Mouse (Mus musculus): ENCODE measurements around the gene Zfp618. TPM values are rescaled to one million over a fixed set of nuclear protein-coding genes. Genes with fewer than 3 reads are reported as not detected.

Gene Zfp618
- polyA plus RNA-seq, 1 experiment = 12.3 TPM

GRCm38 (mm10) chr4:63037555-63037954 is 72.2 kb downstream of the Zfp618 start:
- Histone ChIP-seq H3K27ac (ENCODE audit: insufficient read depth, low read length) (no peak overlapping the region), H3K4me1 (ENCODE audit: control insufficient read depth, insufficient read depth, low read length) (no peaks in the 10 kb centered on the region), H3K4me3 (ENCODE audit: insufficient read depth, low read length) (no peak overlapping the region)
- TF ChIP-seq POLR2A (IDR thresholded peaks at IDR 0.05; ENCODE audit: low read depth, low read length) = no peak
- TF ChIP-seq CTCF (IDR thresholded peaks at IDR 0.05; ENCODE audit: borderline replicate concordance, insufficient read depth, low read length) = no peak

- no peak for TF ChIP-seq CTCF (IDR thresholded peaks at IDR 0.05; ENCODE audit: borderline replicate concordance, insufficient read depth, low read length)
- TF ChIP-seq POLR2A (IDR thresholded peaks at IDR 0.05; ENCODE audit: low read depth, low read length) = no peak
- no peaks in the 10 kb centered on the region for H3K4me1 ChIP-seq (ENCODE audit: control insufficient read depth, insufficient read depth, low read length)
- no peak overlapping the region for H3K27ac ChIP-seq (ENCODE audit: insufficient read depth, low read length)
- H3K4me3 ChIP-seq (ENCODE audit: insufficient read depth, low read length) = no peak overlapping the region
Observed at GRCm38 (mm10) chr4:63038265-63038664, 72.9 kb downstream of the Zfp618 start.

GRCm38 (mm10) chr4:63038937-63039336 is 73.6 kb downstream of the Zfp618 start:
- TF ChIP-seq POLR2A (IDR thresholded peaks at IDR 0.05; ENCODE audit: low read depth, low read length) (no peak), CTCF (IDR thresholded peaks at IDR 0.05; ENCODE audit: borderline replicate concordance, insufficient read depth, low read length) (no peak)
- Histone ChIP-seq H3K4me1 (ENCODE audit: control insufficient read depth, insufficient read depth, low read length) (no peaks in the 10 kb centered on the region), H3K4me3 (ENCODE audit: insufficient read depth, low read length) (no peak overlapping the region), H3K27ac (ENCODE audit: insufficient read depth, low read length) (no peak overlapping the region)

GRCm38 (mm10) chr4:63048606-63049005 is 83.2 kb downstream of the Zfp618 start:
- TF ChIP-seq POLR2A (IDR thresholded peaks at IDR 0.05; ENCODE audit: low read depth, low read length) = no peak
- no peak for TF ChIP-seq CTCF (IDR thresholded peaks at IDR 0.05; ENCODE audit: borderline replicate concordance, insufficient read depth, low read length)
- Histone ChIP-seq H3K4me3 (ENCODE audit: insufficient read depth, low read length) (no peak overlapping the region), H3K4me1 (ENCODE audit: control insufficient read depth, insufficient read depth, low read length) (peaks cover 8% of the 10 kb centered on the region; the same call in 1 of the 2 replicates), H3K27ac (ENCODE audit: insufficient read depth, low read length) (peak overlapping the region; percentile 88)

GRCm38 (mm10) chr4:63049596-63050318 is 84.4 kb downstream of the Zfp618 start:
- H3K4me1 ChIP-seq (ENCODE audit: control insufficient read depth, insufficient read depth, low read length) = peaks cover 9% of the 10 kb centered on the region; the same call in 1 of the 2 replicates

GRCm38 (mm10) chr4:63050319-63050676 is 84.9 kb downstream of the Zfp618 start:
- peak overlapping the region; percentile 88 for H3K27ac ChIP-seq (ENCODE audit: insufficient read depth, low read length)
- no peak overlapping the region for H3K4me3 ChIP-seq (ENCODE audit: insufficient read depth, low read length)
- H3K4me1 ChIP-seq (ENCODE audit: control insufficient read depth, insufficient read depth, low read length) = peaks cover 14% of the 10 kb centered on the region; the same call in 1 of the 2 replicates
- TF ChIP-seq CTCF (IDR thresholded peaks at IDR 0.05; ENCODE audit: borderline replicate concordance, insufficient read depth, low read length) (no peak), POLR2A (IDR thresholded peaks at IDR 0.05; ENCODE audit: low read depth, low read length) (no peak)

More at GRCm38 (mm10) chr4:63049596-63050318, 84.4 kb downstream of the Zfp618 start:
- H3K4me3 ChIP-seq (ENCODE audit: insufficient read depth, low read length) = no peak overlapping the region
- peak overlapping the region; percentile 88 for H3K27ac ChIP-seq (ENCODE audit: insufficient read depth, low read length)
- TF ChIP-seq POLR2A (IDR thresholded peaks at IDR 0.05; ENCODE audit: low read depth, low read length) (no peak), CTCF (IDR thresholded peaks at IDR 0.05; ENCODE audit: borderline replicate concordance, insufficient read depth, low read length) (no peak)

- Histone ChIP-seq H3K27ac (ENCODE audit: insufficient read depth, low read length) (0 out of 2 replicates have a peak overlapping the region, but pooled peaks have one; percentile 29), H3K4me1 (ENCODE audit: control insufficient read depth, insufficient read depth, low read length) (peaks cover 14% of the 10 kb centered on the region; the same call in 1 of the 2 replicates), H3K4me3 (ENCODE audit: insufficient read depth, low read length) (no peak overlapping the region)
- TF ChIP-seq CTCF (IDR thresholded peaks at IDR 0.05; ENCODE audit: borderline replicate concordance, insufficient read depth, low read length) = no peak
- no peak for TF ChIP-seq POLR2A (IDR thresholded peaks at IDR 0.05; ENCODE audit: low read depth, low read length)
Observed at GRCm38 (mm10) chr4:63050949-63051348, 85.6 kb downstream of the Zfp618 start.

- peak overlapping the region; percentile 50 for H3K27ac ChIP-seq (ENCODE audit: insufficient read depth, low read length)
- no peak overlapping the region for H3K4me3 ChIP-seq (ENCODE audit: insufficient read depth, low read length)
- peaks cover 21% of the 10 kb centered on the region; the same call in 1 of the 2 replicates for H3K4me1 ChIP-seq (ENCODE audit: control insufficient read depth, insufficient read depth, low read length)
- TF ChIP-seq POLR2A (IDR thresholded peaks at IDR 0.05; ENCODE audit: low read depth, low read length) (no peak), CTCF (IDR thresholded peaks at IDR 0.05; ENCODE audit: borderline replicate concordance, insufficient read depth, low read length) (no peak)
Observed at GRCm38 (mm10) chr4:63051940-63052661, 86.7 kb downstream of the Zfp618 start.

GRCm38 (mm10) chr4:63052662-63053033 is 87.3 kb downstream of the Zfp618 start:
- Histone ChIP-seq H3K4me1 (ENCODE audit: control insufficient read depth, insufficient read depth, low read length) (peaks cover 21% of the 10 kb centered on the region; the same call in 1 of the 2 replicates), H3K4me3 (ENCODE audit: insufficient read depth, low read length) (no peak overlapping the region), H3K27ac (ENCODE audit: insufficient read depth, low read length) (no peak overlapping the region)
- TF ChIP-seq CTCF (IDR thresholded peaks at IDR 0.05; ENCODE audit: borderline replicate concordance, insufficient read depth, low read length) = no peak
- no peak for TF ChIP-seq POLR2A (IDR thresholded peaks at IDR 0.05; ENCODE audit: low read depth, low read length)

Data from embryonic fibroblast, embryonic 13.5 days (primary cell).